Mouse (Mus musculus): ENCODE data around the gene Adss. TPM values are rescaled to one million over a fixed set of nuclear protein-coding genes. Genes with fewer than 3 reads are reported as not detected.

The Adss gene
- polyA plus RNA-seq, 1 experiment, result 47.4 TPM

DNA sequence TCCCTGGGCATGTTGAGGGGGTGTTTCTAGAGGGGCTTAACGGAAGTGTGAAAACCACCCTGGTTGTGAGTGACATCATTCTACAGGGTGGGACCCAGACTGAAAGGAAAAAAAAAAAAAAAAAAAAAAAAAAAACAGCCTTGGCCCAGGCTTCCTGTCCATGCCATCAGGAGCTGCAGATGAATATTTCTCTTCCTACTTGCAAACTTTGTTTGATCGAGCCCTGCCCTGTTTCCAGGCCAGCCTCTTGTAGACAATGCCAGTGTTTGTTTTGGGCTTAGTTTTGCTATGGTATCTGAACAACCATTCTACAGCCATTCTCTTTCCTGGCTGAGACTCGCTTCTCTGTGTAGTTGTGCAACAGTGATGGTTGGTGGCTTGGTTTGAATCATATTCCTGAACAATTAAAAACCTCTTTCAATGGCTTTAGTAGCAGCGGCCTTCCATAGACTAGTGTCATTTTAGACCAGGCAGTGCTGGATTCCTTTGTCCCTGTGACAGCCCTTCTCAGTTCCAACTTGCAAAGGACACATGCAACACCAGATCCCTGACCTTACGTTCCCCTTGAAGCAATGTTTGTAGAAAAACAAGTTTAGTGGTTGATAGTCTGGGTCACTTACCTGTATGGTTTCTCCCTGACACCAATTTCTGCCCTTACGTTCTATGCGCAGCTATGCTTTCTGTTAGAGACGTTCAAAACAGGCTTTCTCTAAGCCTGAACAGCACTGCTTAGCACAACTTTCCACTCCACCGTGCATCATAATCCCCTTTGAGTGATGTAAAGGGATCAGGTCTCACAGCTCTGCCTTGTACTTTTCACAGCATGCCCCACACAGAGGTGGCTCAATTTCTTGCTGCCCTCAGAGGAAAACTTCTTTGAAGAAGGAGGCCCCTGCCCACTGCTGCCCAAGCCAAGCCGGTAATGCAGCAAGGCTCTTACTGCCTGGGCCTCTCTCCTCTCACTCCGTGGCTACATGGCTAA is 67.0 kb downstream of the Adss start, which contains the start of gene 1700016C15Rik:
1700016C15Rik (plus strand) TSS at position 772 of the 982 bp plus-strand sequence.
- DNase-seq (ENCODE audit: extremely low spot score in 1 of 2, low spot score in 1 of 2), result no peak

GRCm38 (mm10) chr1:177727883-177728525 is 68.3 kb downstream of the Adss start:
- no peak for DNase-seq (ENCODE audit: extremely low spot score in 1 of 2, low spot score in 1 of 2)

- DNase-seq (ENCODE audit: extremely low spot score in 1 of 2, low spot score in 1 of 2), result no peak
Observed at GRCm38 (mm10) chr1:177726870-177727269, 69.4 kb downstream of the Adss start.

DNA sequence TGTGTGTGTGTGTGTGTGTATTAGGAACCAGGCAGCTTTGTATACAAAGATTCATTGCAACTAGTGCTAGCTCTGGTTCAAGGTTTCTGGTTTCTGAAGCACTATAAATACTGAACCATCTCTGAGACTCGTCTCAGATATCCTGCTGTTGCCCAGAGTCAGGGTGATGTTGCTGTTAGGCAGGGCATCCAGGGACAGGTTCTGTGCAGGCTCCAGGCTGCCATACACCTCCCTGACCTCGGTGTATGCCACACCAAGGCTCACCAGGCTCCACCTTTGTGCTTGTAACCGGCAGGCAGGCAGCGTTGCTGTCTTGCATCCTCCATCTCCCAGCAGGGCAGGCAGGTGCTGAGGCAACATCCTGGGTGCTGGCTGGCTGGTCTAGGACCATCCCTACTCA is 72.5 kb downstream of the Adss start:
- no peak for DNase-seq (ENCODE audit: extremely low spot score in 1 of 2, low spot score in 1 of 2)

DNA sequence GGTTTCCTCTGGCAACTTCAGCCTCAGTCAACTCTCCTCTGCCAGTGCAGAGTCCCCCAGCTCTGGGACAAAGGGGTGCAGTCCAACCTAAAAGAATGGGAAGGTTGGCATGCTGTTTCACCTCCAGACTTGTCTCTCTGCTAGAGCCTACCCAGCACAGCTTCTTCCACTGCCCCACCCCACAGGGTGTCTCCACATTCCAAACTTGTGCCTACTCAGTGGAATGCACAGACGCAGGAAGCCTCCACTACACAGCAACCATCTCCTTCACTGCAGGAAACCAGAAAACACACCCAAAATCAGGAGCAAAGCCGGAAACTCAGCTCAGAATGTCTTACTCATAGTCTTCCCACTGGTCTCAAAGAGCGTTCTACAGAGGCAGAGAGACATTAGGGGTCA is 77.3 kb downstream of the Adss start:
- DNase-seq (ENCODE audit: extremely low spot score in 1 of 2, low spot score in 1 of 2), result no peak

DNA sequence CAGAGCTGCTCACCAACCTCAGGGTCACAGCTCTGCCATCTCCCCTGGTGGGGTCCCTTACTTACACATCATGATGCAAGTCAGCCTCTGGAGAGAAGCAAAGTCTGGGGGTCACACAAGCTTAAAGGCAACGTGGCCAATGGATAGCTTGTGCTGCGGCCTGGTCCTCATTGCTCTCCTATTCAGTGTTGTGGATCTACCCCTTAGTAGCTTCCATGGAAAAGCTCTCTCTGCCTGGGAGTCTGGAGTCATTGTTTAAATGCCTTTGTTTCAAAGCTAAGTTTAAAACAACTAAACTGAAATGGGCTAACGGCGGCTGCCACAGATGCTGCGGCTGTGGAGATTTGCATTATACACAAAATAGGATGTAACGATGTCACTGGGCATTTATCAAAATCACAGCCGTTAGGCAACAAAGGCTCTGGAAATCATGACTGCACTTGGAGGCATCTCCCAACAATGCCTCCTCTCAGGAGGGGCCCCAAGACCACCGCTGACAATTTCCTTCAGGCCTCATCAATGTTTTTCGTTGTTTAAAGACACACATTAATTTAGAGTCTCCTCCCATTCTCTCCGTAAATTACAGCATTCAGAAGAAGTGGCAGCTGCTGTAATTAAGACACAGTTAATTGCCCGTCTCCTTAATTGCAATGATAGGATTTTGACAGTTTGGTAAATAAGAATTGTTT is 77.8 kb downstream of the Adss start:
- no peak for DNase-seq (ENCODE audit: extremely low spot score in 1 of 2, low spot score in 1 of 2)

DNA sequence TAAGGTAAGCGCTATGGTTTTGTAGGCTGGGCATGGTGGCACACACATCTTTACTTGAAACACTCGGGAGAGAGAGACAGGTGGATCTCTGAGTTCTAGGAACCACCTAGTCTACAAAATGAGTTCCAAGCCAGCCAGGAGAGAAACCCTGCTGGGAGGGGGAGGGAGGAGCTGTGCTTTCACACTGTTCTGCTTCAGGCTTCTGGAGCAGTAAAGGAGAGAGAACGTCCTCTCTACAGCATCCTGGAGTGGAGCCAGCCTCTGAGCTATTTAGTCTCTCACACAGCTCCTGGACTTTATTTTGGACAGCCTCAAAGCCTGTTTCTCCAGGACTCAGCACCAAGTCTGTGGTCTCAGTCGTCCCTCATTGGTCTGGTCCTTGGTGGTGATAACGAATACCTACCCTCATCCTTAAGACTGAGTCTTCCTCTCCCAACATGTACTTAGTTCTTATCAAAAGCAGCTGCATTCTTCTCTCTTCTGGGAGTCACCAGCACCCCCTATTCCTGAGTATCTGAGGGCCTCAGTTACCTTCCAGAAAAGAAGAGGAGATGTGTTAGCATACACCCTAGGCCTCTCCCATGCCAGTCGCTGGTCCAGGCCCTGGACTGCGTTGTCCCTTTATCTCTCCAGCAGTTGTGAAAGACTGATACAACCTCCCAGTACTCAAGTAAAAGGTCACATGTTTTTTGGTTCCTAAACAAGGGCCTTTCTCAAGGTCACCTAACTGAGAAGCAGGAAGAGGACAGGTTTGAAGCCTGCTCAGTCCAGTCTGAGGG is 79.1 kb downstream of the Adss start:
- no peak for DNase-seq (ENCODE audit: extremely low spot score in 1 of 2, low spot score in 1 of 2)

- no peak for DNase-seq (ENCODE audit: extremely low spot score in 1 of 2, low spot score in 1 of 2)
Observed at GRCm38 (mm10) chr1:177716448-177716847, 79.9 kb downstream of the Adss start.

DNA sequence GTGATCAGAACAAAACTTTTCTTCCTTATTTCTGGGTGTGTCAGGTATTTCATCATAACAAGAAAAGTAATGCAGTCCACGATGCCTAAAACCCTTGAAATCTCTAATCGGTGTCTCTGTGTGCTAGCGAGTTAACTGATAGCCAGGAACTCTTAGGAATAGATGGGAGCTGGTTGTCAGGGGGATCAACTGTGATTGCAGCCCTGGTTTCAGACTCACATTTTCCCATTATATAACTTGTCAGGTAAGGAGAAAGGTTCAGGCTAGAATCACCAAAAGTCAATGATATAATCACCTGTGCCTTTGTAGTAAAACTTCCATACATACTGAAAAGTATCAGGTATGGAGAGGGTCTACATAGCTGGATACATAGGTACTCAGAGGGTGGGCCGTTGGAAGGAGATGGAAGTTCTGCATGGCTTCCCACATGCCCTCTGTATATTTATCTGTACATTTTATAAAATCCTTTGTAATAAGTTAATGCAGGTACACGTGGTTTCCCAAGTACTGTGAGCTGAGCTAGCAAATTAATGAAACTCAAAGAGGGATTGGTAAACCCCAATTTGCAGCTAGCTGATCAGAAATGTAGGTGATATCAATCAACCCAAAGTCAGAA is 81.8 kb downstream of the Adss start:
- no peak for DNase-seq (ENCODE audit: extremely low spot score in 1 of 2, low spot score in 1 of 2)

GRCm38 (mm10) chr1:177713635-177714396 is 82.5 kb downstream of the Adss start:
- DNase-seq (ENCODE audit: extremely low spot score in 1 of 2, low spot score in 1 of 2), result no peak

Other genes with a start within 250 kb of the Adss start
- not detected in 2 replicates for gene 1700016C15Rik, start 66.7 kb downstream of the Adss start, polyA plus RNA-seq (2012; rRNA removed)
- 3.2 and 3.3 TPM in 2 replicates for gene Catspere2, start 186.9 kb upstream of the Adss start, polyA plus RNA-seq (2012; rRNA removed)